Mouse (Mus musculus) heart, postnatal 10 days (tissue): ENCODE results near the gene Eda. TPM values are rescaled to one million over a fixed set of nuclear protein-coding genes. Genes with fewer than 3 reads are reported as not detected.
A peak's percentile ranks its signal among the peaks of the same experiment; 100 is the strongest.

Experiments used
- DNase-seq, 2 experiments: peaks; one replicate each; pipeline ENCODE4 v3.0.0; 2021
- intact Hi-C: fragments of 180-260 bp; cut with DNase I; formaldehyde crosslinking; loops from one replicate; pipeline ENCODE4 v1.15.1; 2025
- total RNA-seq, 2 experiments: library from RNA; stranded (reverse); gene quantifications; 2 replicates each; pipeline ENCODE4 v1.2.3; 2021

The Eda gene
- 1 to 10 TPM; 4.7 to 5.6 TPM for total RNA-seq

DNA sequence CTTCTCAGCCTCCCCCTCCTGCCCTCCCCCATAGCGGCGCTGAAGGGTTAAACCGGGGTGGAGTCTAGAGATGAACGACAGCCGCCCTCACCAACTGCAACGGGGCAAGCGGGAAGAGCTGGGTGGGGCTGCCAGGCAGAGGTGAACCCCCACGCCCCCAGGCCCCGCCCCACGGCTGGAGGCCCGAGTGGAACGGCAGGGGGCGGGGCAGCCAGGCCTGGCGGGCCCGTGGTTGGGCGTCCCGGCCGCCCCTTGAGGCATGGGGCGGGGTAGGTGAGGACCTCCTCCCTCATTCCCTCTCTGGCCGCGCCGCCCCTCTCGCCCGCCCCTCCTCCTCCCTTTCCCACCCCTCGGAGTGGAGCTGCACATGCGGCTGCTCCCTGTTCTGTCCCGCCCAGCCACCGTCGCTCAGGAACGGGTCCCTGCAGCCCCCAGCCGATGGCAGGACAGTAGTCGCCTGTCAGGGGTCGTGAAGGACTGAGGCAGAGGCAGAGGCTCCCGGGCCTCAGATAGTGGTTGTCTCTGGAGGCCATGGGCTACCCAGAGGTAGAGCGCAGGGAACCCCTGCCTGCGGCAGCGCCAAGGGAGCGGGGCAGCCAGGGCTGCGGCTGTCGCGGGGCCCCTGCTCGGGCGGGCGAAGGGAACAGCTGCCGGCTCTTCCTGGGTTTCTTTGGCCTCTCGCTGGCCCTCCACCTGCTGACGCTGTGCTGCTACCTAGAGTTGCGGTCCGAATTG, at the start of gene Eda:
Eda (plus strand) TSS at position 357 of the 735 bp plus-strand sequence.
- intact Hi-C loops, result loop anchor here (5.0 to 10.0 kb wide), 2 partner anchors 98 to 419 kb away; no protein-coding TSS in a partner anchor
- DNase-seq, result peak; percentile 87

- intact Hi-C loops, result no loop called here
- DNase-seq, result no peak
Measured at GRCm38 (mm10) chrX:99961002-99961401, 14.4 kb upstream of the Eda start.

- intact Hi-C loops, result loop anchor here (10.0 kb wide), 1 partner anchor 425 kb away; no protein-coding TSS in a partner anchor
- no peak for DNase-seq
Measured at GRCm38 (mm10) chrX:99970111-99970510, 5.3 kb upstream of the Eda start.

GRCm38 (mm10) chrX:99974381-99974780, 1.0 kb upstream of the Eda start:
- DNase-seq, result peak; percentile 32 to 40
- intact Hi-C loops, result loop anchor here (10.0 kb wide), 1 partner anchor 420 kb away; no protein-coding TSS in a partner anchor

GRCm38 (mm10) chrX:99974803-99975202, 603 bp upstream of the Eda start:
- intact Hi-C loops, result loop anchor here (5.0 to 10.0 kb wide), 2 partner anchors 98 to 420 kb away; no protein-coding TSS in a partner anchor
- peak in 1 of 2 experiments; percentile 14 for DNase-seq

- intact Hi-C loops, result loop anchor here (2.0 to 10.0 kb wide), 3 partner anchors 99 to 505 kb away; no protein-coding TSS in a partner anchor
- DNase-seq, result peak; percentile 33 to 34
Measured at GRCm38 (mm10) chrX:99975985-99976924, 849 bp downstream of the Eda start.

DNA sequence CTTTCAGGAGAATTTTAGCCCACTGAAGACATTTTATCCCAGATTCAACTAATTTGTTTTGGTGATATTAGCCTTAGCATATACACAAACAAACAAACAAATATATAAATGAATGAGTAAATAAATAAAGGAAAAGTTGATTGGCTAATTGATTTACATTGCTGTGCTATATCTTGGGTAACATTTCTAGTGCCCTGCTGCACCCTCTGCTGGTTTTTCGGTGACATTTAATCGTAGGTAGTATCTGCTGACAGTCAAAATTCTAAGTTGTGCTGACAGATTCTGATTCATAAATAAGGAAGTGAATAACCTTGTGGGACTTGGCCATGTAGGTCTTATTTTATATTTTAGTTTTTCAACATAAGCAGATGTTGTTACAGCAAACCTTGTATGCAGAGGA, 2.9 kb downstream of the Eda start:
- no peak for DNase-seq
- intact Hi-C loops, result loop anchor here (5.0 to 10.0 kb wide), 2 partner anchors 101 to 416 kb away; no protein-coding TSS in a partner anchor

DNA sequence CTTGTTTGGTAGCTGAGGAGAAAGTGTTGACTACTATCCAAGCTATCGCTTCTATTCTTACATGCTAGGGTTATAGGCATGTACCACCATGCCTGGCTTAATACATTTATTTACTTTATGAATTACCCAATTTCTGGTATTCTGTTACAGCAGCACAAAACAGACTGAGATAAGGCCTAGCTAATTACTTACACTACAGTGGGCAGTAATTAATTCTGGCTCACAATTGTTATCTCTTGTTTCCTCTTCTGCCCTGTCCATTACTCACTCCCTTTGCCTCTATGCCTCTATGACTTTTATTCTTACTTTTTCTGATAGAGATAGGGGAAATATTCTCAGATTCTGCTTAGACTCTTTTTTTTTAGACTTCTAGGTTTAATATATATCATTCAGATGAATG, 18.0 kb downstream of the Eda start:
- intact Hi-C loops, result no loop called here
- no peak for DNase-seq

DNA sequence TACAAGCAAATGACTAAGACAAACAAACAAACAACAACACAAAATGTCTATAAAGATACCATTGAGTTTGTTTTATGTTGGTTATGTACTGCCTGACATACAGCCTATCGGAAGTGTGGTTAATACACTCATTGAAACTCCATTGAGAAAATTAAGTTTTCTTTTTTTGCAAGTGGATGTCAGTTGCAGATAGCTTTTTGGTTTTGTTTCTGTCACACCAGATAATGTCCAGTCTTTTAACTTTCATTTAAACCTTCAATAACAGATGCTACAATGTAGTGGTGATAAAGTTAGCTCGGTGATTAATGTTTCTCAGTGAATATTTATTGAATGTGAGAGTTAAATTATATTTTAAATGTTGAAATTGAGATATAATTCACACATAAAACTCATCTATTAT, 23.9 kb downstream of the Eda start:
- no peak for DNase-seq
- intact Hi-C loops, result no loop called here

- intact Hi-C loops, result no loop called here
- no peak for DNase-seq
Measured at GRCm38 (mm10) chrX:100118362-100118761, 143.0 kb downstream of the Eda start.

DNA sequence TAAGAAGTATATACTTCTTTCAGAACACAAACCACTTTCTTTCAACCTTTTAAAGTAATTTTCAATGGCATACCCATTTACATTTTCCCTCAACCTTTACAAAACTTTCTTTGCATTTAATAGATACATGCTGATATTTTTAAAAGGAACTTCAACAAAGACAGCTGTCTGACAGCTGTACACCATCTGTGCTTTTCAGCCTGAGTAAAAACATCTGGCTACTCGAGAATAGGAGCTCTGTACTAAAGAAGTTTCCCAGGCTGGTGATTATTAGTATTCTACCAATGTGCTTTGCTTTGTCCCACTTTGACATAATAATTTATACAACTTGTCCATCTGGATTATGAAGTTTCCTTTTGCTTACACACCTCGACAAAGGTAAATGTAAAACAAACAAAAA, 219.9 kb downstream of the Eda start:
- peak; percentile 8 to 17 for DNase-seq
- intact Hi-C loops, result no loop called here

DNA sequence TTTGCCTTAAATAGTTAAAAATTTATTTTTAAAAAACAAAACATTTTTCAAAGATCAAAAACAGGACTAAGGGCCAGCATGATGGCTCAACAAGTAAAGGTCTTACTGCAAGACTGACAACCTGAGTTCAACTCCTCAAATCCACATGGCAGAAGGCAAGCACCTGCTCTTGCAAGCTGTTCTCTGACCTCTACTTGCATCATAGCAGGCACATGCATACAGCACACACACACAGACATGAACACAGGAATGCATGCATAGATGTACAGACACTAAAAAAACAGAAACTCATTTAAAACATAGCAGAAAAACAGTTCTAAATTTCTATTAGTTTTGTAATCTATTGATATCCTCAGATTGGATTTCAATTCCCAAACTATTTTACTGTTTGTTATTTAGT, 338.2 kb downstream of the Eda start:
- DNase-seq, result no peak
- intact Hi-C loops, result no loop called here

GRCm38 (mm10) chrX:100314172-100314902, 338.9 kb downstream of the Eda start:
- DNase-seq, result no peak
- intact Hi-C loops, result no loop called here

GRCm38 (mm10) chrX:100340687-100341086, 365.3 kb downstream of the Eda start:
- intact Hi-C loops, result no loop called here
- DNase-seq, result no peak

GRCm38 (mm10) chrX:100344433-100344832, 369.0 kb downstream of the Eda start:
- intact Hi-C loops, result no loop called here
- DNase-seq, result no peak

GRCm38 (mm10) chrX:100356974-100357373, 381.6 kb downstream of the Eda start:
- peak; percentile 5 to 10 for DNase-seq
- intact Hi-C loops, result no loop called here

DNA sequence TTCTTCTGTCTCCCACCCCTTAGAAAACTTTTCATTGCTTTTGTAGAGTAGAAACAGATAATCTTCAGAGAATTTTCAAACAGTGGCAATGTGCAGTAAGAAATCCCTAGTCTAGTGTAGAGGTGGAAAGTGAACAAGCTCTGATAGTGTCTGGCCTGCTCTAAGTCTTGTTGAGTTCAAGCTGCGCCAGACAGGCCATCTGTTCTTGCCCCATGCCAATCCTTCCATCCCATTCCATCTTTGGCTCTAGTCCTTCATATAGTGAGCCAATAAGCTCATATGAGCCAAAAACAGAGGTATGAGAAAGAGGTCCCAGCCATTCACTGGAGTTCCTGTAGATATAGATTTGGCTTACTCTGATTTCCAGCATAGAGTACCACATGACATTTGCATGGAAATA, 414.5 kb downstream of the Eda start:
- DNase-seq, result no peak
- intact Hi-C loops, result loop anchor here (5.0 to 10.0 kb wide), 3 partner anchors 415 to 583 kb away; partner anchors contain the start of gene Eda

DNA sequence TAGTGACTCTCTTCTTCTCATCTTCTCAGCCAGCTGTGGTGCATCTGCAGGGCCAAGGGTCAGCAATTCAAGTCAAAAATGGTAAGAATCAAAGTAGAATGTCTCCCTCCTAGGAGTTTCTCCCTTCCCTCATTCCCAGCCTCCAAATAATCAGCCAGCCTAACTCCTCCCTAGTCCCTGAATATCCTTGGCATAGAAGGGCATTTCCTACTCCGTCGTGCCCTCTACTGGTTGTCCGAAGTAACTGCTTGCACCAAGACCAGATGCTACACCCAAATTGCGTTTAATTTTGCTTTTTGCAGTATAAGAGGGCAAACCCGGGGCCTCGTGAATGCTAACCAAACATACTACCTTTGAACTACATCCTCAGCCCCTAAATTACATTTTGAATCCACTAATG, 416.9 kb downstream of the Eda start:
- DNase-seq, result peak; percentile 31 to 55
- intact Hi-C loops, result loop anchor here (1.0 to 10.0 kb wide), 4 partner anchors 89 to 585 kb away; partner anchors contain the start of gene Eda

- DNase-seq, result no peak
- intact Hi-C loops, result loop anchor here (5.0 to 10.0 kb wide), 3 partner anchors 420 to 587 kb away; partner anchors contain the start of gene Eda
Measured at GRCm38 (mm10) chrX:100394223-100394861, 418.9 kb downstream of the Eda start.

GRCm38 (mm10) chrX:100395026-100395425, 419.6 kb downstream of the Eda start:
- intact Hi-C loops, result loop anchor here (1.0 to 10.0 kb wide), 2 partner anchors 85 to 420 kb away; partner anchors contain the start of gene Eda
- DNase-seq, result peak in 1 of 2 experiments; percentile 8
